Mouse (Mus musculus): ENCODE results near the gene Smg6. TPM values are rescaled to one million over a fixed set of nuclear protein-coding genes. Genes with fewer than 3 reads are reported as not detected.

The Smg6 gene
- polyA plus RNA-seq, 1 experiment from 2014 or later: 19.8 TPM

- ATAC-seq (ENCODE audit: low FRiP score, low TSS enrichment): peak; percentile 67; the same call in 1 of the 2 replicates
- peaks cover 6% of the 10 kb centered on the region; the same call in 1 of the 2 replicates for H3K36me3 ChIP-seq (ENCODE audit: control insufficient read depth, insufficient read depth, low read length)
- 30% methylated on average over 1 of the region's 1 CpGs for WGBS
- H3K27ac ChIP-seq (ENCODE audit: low read depth, low read length): peak overlapping the region; percentile 81
- no peak overlapping the region for H3K9ac ChIP-seq (ENCODE audit: low read depth, low read length)
- no peaks in the 10 kb centered on the region for H3K9me3 ChIP-seq (ENCODE audit: control insufficient read depth, low read length)
- H3K4me2 ChIP-seq (replicated peaks; ENCODE audit: low read depth, low read length): no peak overlapping the region
- H3K4me3 ChIP-seq (ENCODE audit: low read length): no peak overlapping the region
- no peaks in the 10 kb centered on the region for H3K27me3 ChIP-seq (ENCODE audit: control insufficient read depth, insufficient read depth, low read length)
- H3K4me1 ChIP-seq (ENCODE audit: control insufficient read depth, insufficient read depth, low read length): peaks cover 41% of the 10 kb centered on the region
These were observed 216.3 kb downstream of the Smg6 start for GRCm38 (mm10) chr11:75141913-75142312.

GRCm38 (mm10) chr11:75142749-75143148 lies 217.1 kb downstream of the Smg6 start:
- WGBS: 88% methylated on average over 4 of the region's 4 CpGs
- H3K9ac ChIP-seq (ENCODE audit: low read depth, low read length): no peak overlapping the region

GRCm38 (mm10) chr11:75145841-75146240 lies 220.2 kb downstream of the Smg6 start:
- Histone ChIP-seq H3K4me2 (replicated peaks; ENCODE audit: low read depth, low read length) (no peak overlapping the region), H3K9ac (ENCODE audit: low read depth, low read length) (no peak overlapping the region), H3K4me1 (ENCODE audit: control insufficient read depth, insufficient read depth, low read length) (peaks cover 24% of the 10 kb centered on the region), H3K27me3 (ENCODE audit: control insufficient read depth, insufficient read depth, low read length) (no peaks in the 10 kb centered on the region), H3K27ac (ENCODE audit: low read depth, low read length) (no peak overlapping the region; the same call in 1 of the 2 replicates), H3K36me3 (ENCODE audit: control insufficient read depth, insufficient read depth, low read length) (peaks cover 20% of the 10 kb centered on the region; the same call in 1 of the 2 replicates), H3K4me3 (ENCODE audit: low read length) (no peak overlapping the region), H3K9me3 (ENCODE audit: control insufficient read depth, low read length) (no peaks in the 10 kb centered on the region)
- no peak for ATAC-seq (ENCODE audit: low FRiP score, low TSS enrichment)
- 61% methylated on average over 2 of the region's 2 CpGs for WGBS

More at GRCm38 (mm10) chr11:75142749-75143148, 217.1 kb downstream of the Smg6 start:
- no peak for ATAC-seq (ENCODE audit: low FRiP score, low TSS enrichment)
- H3K4me3 ChIP-seq (ENCODE audit: low read length): no peak overlapping the region
- H3K9me3 ChIP-seq (ENCODE audit: control insufficient read depth, low read length): no peaks in the 10 kb centered on the region
- peaks cover 6% of the 10 kb centered on the region; the same call in 1 of the 2 replicates for H3K36me3 ChIP-seq (ENCODE audit: control insufficient read depth, insufficient read depth, low read length)
- no peak overlapping the region for H3K4me2 ChIP-seq (replicated peaks; ENCODE audit: low read depth, low read length)
- H3K4me1 ChIP-seq (ENCODE audit: control insufficient read depth, insufficient read depth, low read length): peaks cover 44% of the 10 kb centered on the region
- peak overlapping the region; percentile 81; the same call in 1 of the 2 replicates for H3K27ac ChIP-seq (ENCODE audit: low read depth, low read length)
- no peaks in the 10 kb centered on the region for H3K27me3 ChIP-seq (ENCODE audit: control insufficient read depth, insufficient read depth, low read length)

- H3K4me3 ChIP-seq (ENCODE audit: low read length): no peak overlapping the region
- peak; percentile 89 for ATAC-seq (ENCODE audit: low FRiP score, low TSS enrichment)
- peaks cover 18% of the 10 kb centered on the region for H3K4me1 ChIP-seq (ENCODE audit: control insufficient read depth, insufficient read depth, low read length)
- WGBS: 16% methylated on average over 11 of the region's 11 CpGs
- no peak overlapping the region for H3K9ac ChIP-seq (ENCODE audit: low read depth, low read length)
- H3K27me3 ChIP-seq (ENCODE audit: control insufficient read depth, insufficient read depth, low read length): no peaks in the 10 kb centered on the region
- H3K27ac ChIP-seq (ENCODE audit: low read depth, low read length): peak overlapping the region; percentile 92
- H3K36me3 ChIP-seq (ENCODE audit: control insufficient read depth, insufficient read depth, low read length): peaks cover 24% of the 10 kb centered on the region; the same call in 1 of the 2 replicates
- H3K9me3 ChIP-seq (ENCODE audit: control insufficient read depth, low read length): no peaks in the 10 kb centered on the region
- no peak overlapping the region for H3K4me2 ChIP-seq (replicated peaks; ENCODE audit: low read depth, low read length)
These were observed 221.7 kb downstream of the Smg6 start for GRCm38 (mm10) chr11:75147106-75147845.

GRCm38 (mm10) chr11:75147846-75148168 lies 222.2 kb downstream of the Smg6 start:
- Histone ChIP-seq H3K4me3 (ENCODE audit: low read length) (no peak overlapping the region), H3K4me2 (replicated peaks; ENCODE audit: low read depth, low read length) (no peak overlapping the region), H3K9me3 (ENCODE audit: control insufficient read depth, low read length) (no peaks in the 10 kb centered on the region), H3K36me3 (ENCODE audit: control insufficient read depth, insufficient read depth, low read length) (peaks cover 24% of the 10 kb centered on the region; the same call in 1 of the 2 replicates), H3K27me3 (ENCODE audit: control insufficient read depth, insufficient read depth, low read length) (no peaks in the 10 kb centered on the region), H3K27ac (ENCODE audit: low read depth, low read length) (peak overlapping the region; percentile 92), H3K4me1 (ENCODE audit: control insufficient read depth, insufficient read depth, low read length) (peaks cover 22% of the 10 kb centered on the region), H3K9ac (ENCODE audit: low read depth, low read length) (no peak overlapping the region)
- peak; percentile 83 for ATAC-seq (ENCODE audit: low FRiP score, low TSS enrichment)
- WGBS: 15% methylated on average over 3 of the region's 3 CpGs

GRCm38 (mm10) chr11:75148332-75149035 lies 222.9 kb downstream of the Smg6 start:
- H3K9me3 ChIP-seq (ENCODE audit: control insufficient read depth, low read length): no peaks in the 10 kb centered on the region
- 71% methylated on average over 11 of the region's 11 CpGs for WGBS
- H3K27me3 ChIP-seq (ENCODE audit: control insufficient read depth, insufficient read depth, low read length): no peaks in the 10 kb centered on the region
- H3K4me1 ChIP-seq (ENCODE audit: control insufficient read depth, insufficient read depth, low read length): peaks cover 28% of the 10 kb centered on the region
- H3K4me2 ChIP-seq (replicated peaks; ENCODE audit: low read depth, low read length): no peak overlapping the region
- no peak overlapping the region for H3K4me3 ChIP-seq (ENCODE audit: low read length)
- ATAC-seq (ENCODE audit: low FRiP score, low TSS enrichment): no peak
- H3K27ac ChIP-seq (ENCODE audit: low read depth, low read length): peak overlapping the region; percentile 92
- no peak overlapping the region for H3K9ac ChIP-seq (ENCODE audit: low read depth, low read length)
- peaks cover 22% of the 10 kb centered on the region; the same call in 1 of the 2 replicates for H3K36me3 ChIP-seq (ENCODE audit: control insufficient read depth, insufficient read depth, low read length)

- H3K27me3 ChIP-seq (ENCODE audit: control insufficient read depth, insufficient read depth, low read length): no peaks in the 10 kb centered on the region
- 91% methylated on average over 1 of the region's 1 CpGs for WGBS
- no peak overlapping the region for H3K27ac ChIP-seq (ENCODE audit: low read depth, low read length)
- H3K4me3 ChIP-seq (ENCODE audit: low read length): no peak overlapping the region
- no peak overlapping the region for H3K4me2 ChIP-seq (replicated peaks; ENCODE audit: low read depth, low read length)
- H3K4me1 ChIP-seq (ENCODE audit: control insufficient read depth, insufficient read depth, low read length): peaks cover 28% of the 10 kb centered on the region
- no peak overlapping the region for H3K9ac ChIP-seq (ENCODE audit: low read depth, low read length)
- H3K36me3 ChIP-seq (ENCODE audit: control insufficient read depth, insufficient read depth, low read length): peaks cover 19% of the 10 kb centered on the region; the same call in 1 of the 2 replicates
- no peak for ATAC-seq (ENCODE audit: low FRiP score, low TSS enrichment)
- no peaks in the 10 kb centered on the region for H3K9me3 ChIP-seq (ENCODE audit: control insufficient read depth, low read length)
These were observed 224.7 kb downstream of the Smg6 start for GRCm38 (mm10) chr11:75150346-75150745.

GRCm38 (mm10) chr11:75152603-75153557 lies 227.3 kb downstream of the Smg6 start:
- Histone ChIP-seq H3K9ac (ENCODE audit: low read depth, low read length) (peak overlapping the region; percentile 23; the same call in 1 of the 2 replicates), H3K27ac (ENCODE audit: low read depth, low read length) (peak overlapping the region; percentile 86), H3K9me3 (ENCODE audit: control insufficient read depth, low read length) (no peaks in the 10 kb centered on the region), H3K36me3 (ENCODE audit: control insufficient read depth, insufficient read depth, low read length) (peaks cover 21% of the 10 kb centered on the region; the same call in 1 of the 2 replicates), H3K4me1 (ENCODE audit: control insufficient read depth, insufficient read depth, low read length) (peaks cover 24% of the 10 kb centered on the region), H3K4me2 (replicated peaks; ENCODE audit: low read depth, low read length) (no peak overlapping the region), H3K4me3 (ENCODE audit: low read length) (no peak overlapping the region), H3K27me3 (ENCODE audit: control insufficient read depth, insufficient read depth, low read length) (no peaks in the 10 kb centered on the region)
- peak; percentile 41; the same call in 1 of the 2 replicates for ATAC-seq (ENCODE audit: low FRiP score, low TSS enrichment)
- WGBS: 46% methylated on average over 18 of the region's 18 CpGs

All from kidney, embryonic 14.5 days (tissue).